Mouse (Mus musculus) mouse embryonic stem cell (cell line): Measurements from ENCODE around the gene Baiap2l2.

Source experiments
- in situ Hi-C, 2 experiments: fragments of 300-500 bp; cut with MboI; formaldehyde crosslinking; loops; 1 replicate in 1 of 2; 3 replicates in 1 of 2; pipeline ENCODE4 v1.14.3; 2019 to 2020; ENCODE audit warnings: low sequenced_read_pairs in 2 of 2, low pct_unique_long_range_greater_than_20kb in 1 of 2, mixed read lengths in 1 of 2; ENCODE audit not compliant: unreplicated experiment in 1 of 2

Gene Baiap2l2

GRCm38 (mm10) chr15:79285399-79285798 is at the start of gene Baiap2l2:
TSS of gene Baiap2l2 (minus strand) at chr15:79285537.
- in situ Hi-C loops = no loop called here

- in situ Hi-C loops = no loop called here
Measured at GRCm38 (mm10) chr15:79333409-79333808, 48.1 kb upstream of the Baiap2l2 start.

GRCm38 (mm10) chr15:79330521-79330920 is 45.2 kb upstream of the Baiap2l2 start:
- in situ Hi-C loops = no loop called here

GRCm38 (mm10) chr15:79329979-79330363 is 44.6 kb upstream of the Baiap2l2 start:
- in situ Hi-C loops = no loop called here

GRCm38 (mm10) chr15:79329346-79329978 is 44.1 kb upstream of the Baiap2l2 start:
- in situ Hi-C loops = no loop called here

GRCm38 (mm10) chr15:79328939-79329275 is 43.6 kb upstream of the Baiap2l2 start:
- in situ Hi-C loops = no loop called here

GRCm38 (mm10) chr15:79328058-79328938 is 43.0 kb upstream of the Baiap2l2 start, which contains the start of gene Pla2g6:
TSS of gene Pla2g6 (minus strand) at chr15:79328390.
- in situ Hi-C loops = no loop called here

- in situ Hi-C loops = no loop called here
Measured at GRCm38 (mm10) chr15:79326971-79327961, 41.9 kb upstream of the Baiap2l2 start.

GRCm38 (mm10) chr15:79326264-79326663 is 40.9 kb upstream of the Baiap2l2 start:
- in situ Hi-C loops = no loop called here

- in situ Hi-C loops = no loop called here
Measured at GRCm38 (mm10) chr15:79325742-79326141, 40.4 kb upstream of the Baiap2l2 start.

GRCm38 (mm10) chr15:79324373-79324772 is 39.0 kb upstream of the Baiap2l2 start:
- in situ Hi-C loops = no loop called here

- in situ Hi-C loops = no loop called here
Measured at GRCm38 (mm10) chr15:79323791-79324155, 38.4 kb upstream of the Baiap2l2 start.

- in situ Hi-C loops = no loop called here
Measured at GRCm38 (mm10) chr15:79322991-79323790, 37.9 kb upstream of the Baiap2l2 start.

- in situ Hi-C loops = no loop called here
Measured at GRCm38 (mm10) chr15:79322281-79322990, 37.1 kb upstream of the Baiap2l2 start.

GRCm38 (mm10) chr15:79321733-79322190 is 36.4 kb upstream of the Baiap2l2 start:
- in situ Hi-C loops = no loop called here

GRCm38 (mm10) chr15:79313848-79314369 is 28.6 kb upstream of the Baiap2l2 start:
- in situ Hi-C loops = no loop called here

GRCm38 (mm10) chr15:79307861-79308260 is 22.5 kb upstream of the Baiap2l2 start:
- in situ Hi-C loops = no loop called here
